Mouse (Mus musculus) erythroblast, adult 5-6 weeks (primary cell): Measurements from ENCODE around the gene Dysf. TPM values are rescaled to one million over a fixed set of nuclear protein-coding genes. Genes with fewer than 3 reads are reported as not detected.

Experiments
- ATAC-seq: replicated peaks from 2 replicates; pipeline ENCODE4 v1.8.0; 2016; ENCODE audit warnings: moderate number of reproducible peaks, mild to moderate bottlenecking, moderate TSS enrichment, inconsistent platforms; ENCODE audit not compliant: poor library complexity, low FRiP score, severe bottlenecking
- total RNA-seq, 2 experiments: library from RNA; stranded (forward) in 1 of 2; stranded (reverse) in 1 of 2; fragments of 150-400 nt in 1 of 2; fragments of 200-764, 138-1000 nt in 1 of 2; gene quantifications; 2 replicates each; pipeline versions ENCODE4 v1.2.3 to v1.2.4; 2015 to 2017; ENCODE audit warnings: low replicate concordance in 2 of 2

The Dysf gene
- total RNA-seq, 2 experiments from 2014 or later = under 0.01 TPM; not detected in 1

DNA sequence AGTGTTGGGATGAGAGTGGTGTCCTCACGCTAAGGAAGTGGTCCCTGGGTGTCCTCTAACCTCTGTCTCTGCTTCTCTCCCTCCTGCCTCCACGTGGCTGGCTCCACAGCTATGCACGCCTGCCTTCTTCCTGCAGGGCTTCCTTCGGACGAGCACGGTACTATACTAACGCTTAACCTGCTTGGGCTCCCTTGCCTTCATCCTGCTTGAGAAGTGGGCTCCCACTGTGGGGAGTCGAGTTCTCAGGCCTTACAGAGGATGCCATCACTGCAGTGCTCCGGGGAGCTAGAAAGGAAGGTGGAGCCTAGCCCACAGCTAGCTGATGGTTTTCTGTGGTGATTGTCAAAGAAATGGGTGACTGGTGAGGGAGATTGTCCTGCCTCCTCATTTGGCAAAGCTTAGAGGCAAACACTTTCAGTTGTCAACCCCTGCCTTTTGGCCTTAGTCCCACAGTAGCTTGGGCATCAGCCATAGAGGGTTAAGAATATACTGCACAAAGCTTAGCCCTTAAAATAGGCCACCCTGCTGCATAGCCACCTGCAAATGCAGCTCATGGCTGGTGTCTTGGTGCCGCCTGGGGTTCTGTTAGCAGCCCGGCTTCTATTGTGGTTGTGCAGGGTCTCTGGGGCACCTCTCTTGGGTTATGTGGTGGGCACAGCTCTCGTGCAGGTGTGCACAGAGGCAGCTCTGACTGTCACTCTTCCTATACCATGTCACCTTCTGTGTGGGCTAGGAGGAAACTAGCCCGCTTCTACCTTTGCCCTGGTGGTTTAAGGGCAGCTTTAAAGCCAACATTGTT lies 139.0 kb downstream of the Dysf start:
- ATAC-seq = no peak

- ATAC-seq = no peak
Observed at GRCm38 (mm10) chr6:84148470-84148869, 140.1 kb downstream of the Dysf start.

DNA sequence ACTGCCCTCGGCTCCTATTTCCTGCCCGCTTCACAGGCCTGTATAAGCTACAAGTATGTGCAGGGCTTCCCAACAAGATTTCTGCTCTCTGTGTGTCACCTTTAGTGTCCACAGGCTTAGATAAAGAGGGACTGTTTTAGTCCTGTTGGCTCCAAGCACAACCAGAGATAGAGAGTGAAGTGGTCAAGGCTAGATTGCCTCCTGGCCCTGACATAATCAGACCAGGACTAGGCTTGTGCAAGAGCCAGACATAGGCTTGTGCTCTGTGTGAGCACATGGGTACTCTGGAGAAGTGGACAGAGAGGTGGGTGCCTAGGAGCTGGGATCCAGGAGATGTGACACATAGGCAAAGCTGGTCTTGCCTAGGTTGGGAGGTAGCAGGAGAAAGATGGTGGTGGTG lies 146.1 kb downstream of the Dysf start:
- ATAC-seq = no peak

GRCm38 (mm10) chr6:84155765-84156164 lies 147.4 kb downstream of the Dysf start:
- ATAC-seq = no peak

- no peak for ATAC-seq
Observed at GRCm38 (mm10) chr6:84156481-84157025, 148.2 kb downstream of the Dysf start.

DNA sequence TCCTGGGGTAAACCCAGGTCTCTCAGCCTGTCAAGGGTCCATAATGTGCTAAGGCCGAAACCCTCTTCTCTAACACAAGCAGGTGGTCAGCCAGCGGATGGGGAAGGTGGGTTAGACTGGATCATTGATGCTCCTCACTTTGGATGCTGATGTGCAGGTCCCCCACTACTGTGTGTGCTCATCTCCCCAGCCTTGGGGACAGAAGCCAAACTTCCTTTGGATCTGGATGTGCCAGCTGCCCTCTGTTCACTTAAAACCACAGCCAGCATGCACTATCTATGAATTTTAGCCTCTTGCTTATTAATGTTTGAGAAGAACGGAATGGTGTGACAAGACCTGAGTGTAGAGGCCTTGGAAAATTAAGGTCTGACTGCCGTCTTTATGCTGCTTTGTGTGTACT lies 150.7 kb downstream of the Dysf start:
- ATAC-seq = no peak

- no peak for ATAC-seq
Observed at GRCm38 (mm10) chr6:84167612-84168011, 159.2 kb downstream of the Dysf start.

- ATAC-seq = no peak
Observed at GRCm38 (mm10) chr6:84168571-84168970, 160.2 kb downstream of the Dysf start.

GRCm38 (mm10) chr6:84173626-84174025 lies 165.2 kb downstream of the Dysf start:
- no peak for ATAC-seq

GRCm38 (mm10) chr6:84178776-84179405 lies 170.5 kb downstream of the Dysf start:
- no peak for ATAC-seq

- ATAC-seq = no peak
Observed at GRCm38 (mm10) chr6:84181452-84181851, 173.1 kb downstream of the Dysf start.

- no peak for ATAC-seq
Observed at GRCm38 (mm10) chr6:84191656-84192250, 183.4 kb downstream of the Dysf start.

DNA sequence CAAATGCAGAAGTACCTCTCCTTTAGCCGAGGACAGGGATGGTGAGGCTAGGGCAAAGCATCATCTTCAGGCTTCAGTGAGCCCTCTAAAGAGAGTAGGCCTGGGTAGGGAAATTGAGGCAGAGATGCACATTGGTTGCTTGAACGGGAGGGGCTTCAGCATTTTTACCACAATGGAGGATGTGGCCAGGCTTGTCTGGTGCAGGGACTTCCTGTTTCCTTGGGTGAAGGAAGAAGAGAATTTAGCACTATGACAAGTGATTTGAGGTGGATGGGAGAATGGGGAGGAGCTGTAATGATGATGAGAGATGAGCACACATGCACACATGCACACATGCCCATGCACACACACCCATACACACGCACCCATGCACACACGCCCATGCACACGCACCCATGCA lies 188.1 kb downstream of the Dysf start:
- no peak for ATAC-seq

DNA sequence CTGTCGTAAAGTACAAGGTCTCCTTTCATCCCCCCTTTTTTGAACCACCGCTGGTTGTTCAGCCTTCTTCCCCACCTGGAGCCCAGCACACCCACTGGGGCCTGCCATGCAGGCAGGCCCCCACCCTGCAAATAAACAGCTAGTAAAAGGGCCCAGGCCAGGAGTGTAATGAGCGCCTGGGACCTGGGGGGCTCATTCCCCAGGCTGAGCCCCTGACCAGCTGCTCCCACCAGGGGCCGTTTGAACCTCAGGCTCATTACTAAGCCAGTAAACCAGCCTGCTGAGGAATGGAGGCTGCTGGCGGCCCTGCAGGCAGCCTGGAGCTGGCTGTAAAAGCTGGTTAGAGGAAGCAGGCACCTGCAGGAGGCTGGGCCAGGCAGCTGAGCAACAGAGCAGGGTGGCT lies 189.4 kb downstream of the Dysf start:
- ATAC-seq = no peak

GRCm38 (mm10) chr6:84201721-84202490 lies 193.5 kb downstream of the Dysf start:
- ATAC-seq = no peak

DNA sequence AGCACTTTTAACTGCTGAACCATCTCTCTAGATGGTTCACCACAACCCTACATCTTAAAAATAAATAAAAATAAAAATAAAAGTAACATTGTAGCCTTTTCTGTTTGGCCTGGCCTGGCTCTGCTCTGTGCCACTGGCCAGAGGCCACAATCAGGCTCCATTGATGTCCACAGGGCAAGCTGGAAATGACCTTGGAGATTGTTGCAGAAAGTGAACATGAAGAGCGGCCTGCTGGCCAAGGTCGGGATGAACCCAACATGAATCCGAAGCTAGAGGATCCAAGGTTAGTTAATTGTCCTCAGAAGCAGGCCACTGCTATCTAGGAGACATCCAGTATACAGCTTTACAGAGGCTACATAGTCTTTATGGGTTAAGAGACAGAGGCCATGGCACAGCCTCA lies 197.2 kb downstream of the Dysf start:
- ATAC-seq = no peak

GRCm38 (mm10) chr6:84208589-84208988 lies 200.2 kb downstream of the Dysf start:
- no peak for ATAC-seq

DNA sequence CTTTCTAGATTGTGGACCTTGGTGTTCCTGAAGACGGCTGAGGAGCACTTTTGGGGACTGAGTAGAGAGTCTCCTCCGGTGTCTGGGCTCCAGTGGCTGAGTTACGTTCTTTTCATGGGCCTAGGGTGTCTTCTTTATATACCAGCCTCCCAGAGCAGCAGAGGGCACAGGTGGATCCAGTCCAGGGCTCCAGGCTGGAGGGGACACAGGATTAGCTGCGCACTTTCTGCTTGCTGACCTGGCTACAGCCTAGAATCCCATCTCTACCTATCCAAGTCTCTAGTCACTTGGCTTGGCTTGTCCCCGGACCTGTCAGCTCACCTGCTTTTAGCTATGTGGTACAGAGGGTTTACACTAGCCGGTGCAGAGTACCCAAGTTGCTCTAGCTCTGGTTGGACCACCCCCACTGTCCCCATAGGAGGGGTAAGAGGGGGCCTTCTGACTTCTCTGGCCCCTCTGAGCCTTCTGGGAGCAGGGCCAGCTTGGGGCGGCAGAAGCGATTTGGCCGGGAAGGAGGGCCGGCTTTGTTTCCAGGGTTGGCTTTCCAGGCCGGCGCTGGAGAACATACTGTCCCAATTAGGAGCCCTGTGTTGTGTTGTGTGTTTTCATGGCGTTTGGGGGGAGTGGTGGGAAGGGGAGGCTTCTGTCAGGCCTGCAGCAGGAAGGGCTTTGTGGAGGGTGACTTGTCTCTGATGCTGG lies 201.5 kb downstream of the Dysf start:
- ATAC-seq = no peak

- ATAC-seq = no peak
Observed at GRCm38 (mm10) chr6:84211473-84211872, 203.1 kb downstream of the Dysf start.

DNA sequence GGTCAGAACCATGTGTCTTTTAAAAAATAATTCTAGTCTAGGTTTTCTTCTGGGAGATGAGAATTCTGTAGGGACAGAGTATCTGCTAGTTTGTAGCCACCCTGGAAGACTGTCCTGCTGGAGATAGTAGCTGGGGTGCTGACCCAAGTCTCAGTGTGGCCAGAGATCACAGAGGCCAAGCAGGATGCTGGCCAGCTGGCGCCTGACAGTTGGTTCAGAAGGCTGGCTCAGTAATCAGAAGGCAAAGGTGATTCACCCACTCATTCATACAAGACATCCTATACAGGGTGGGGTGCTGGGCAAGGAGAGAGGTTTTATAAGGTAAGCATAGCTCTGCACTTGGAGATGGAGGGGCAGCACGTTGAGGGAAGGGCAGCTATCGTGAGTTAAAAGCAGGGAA lies 204.7 kb downstream of the Dysf start:
- no peak for ATAC-seq
